Mouse (Mus musculus) spleen, adult 2 months (tissue): ENCODE data around the gene Gm10961.

Experiments
- CTCF ChIP-seq: fragments of 200-500 bp; IDR thresholded peaks from 2 replicates; pipeline ENCODE4 v1.5.1; 2011; ENCODE audit warnings: mild to moderate bottlenecking, inconsistent platforms; ENCODE audit not compliant: insufficient read depth, insufficient read length, insufficient replicate concordance; ENCODE audit errors: extremely low read depth
- POLR2A ChIP-seq: fragments of 200-500 bp; IDR thresholded peaks from 2 replicates; pipeline ENCODE4 v1.6.1; 2011; ENCODE audit warnings: low read depth, low read length, inconsistent platforms

GRCm38 (mm10) chr3:107608808-107609207 lies 22.3 kb upstream of the Gm10961 start:
- TF ChIP-seq CTCF (no peak), POLR2A (no peak)
